Mouse (Mus musculus): Measurements from ENCODE around the gene Kif16b. TPM values are rescaled to one million over a fixed set of nuclear protein-coding genes. Genes with fewer than 3 reads are reported as not detected.

The Kif16b gene
- total and polyA plus RNA-seq, 3 experiments, result 10.7 to 32.0 (median 13.0) TPM

DNA sequence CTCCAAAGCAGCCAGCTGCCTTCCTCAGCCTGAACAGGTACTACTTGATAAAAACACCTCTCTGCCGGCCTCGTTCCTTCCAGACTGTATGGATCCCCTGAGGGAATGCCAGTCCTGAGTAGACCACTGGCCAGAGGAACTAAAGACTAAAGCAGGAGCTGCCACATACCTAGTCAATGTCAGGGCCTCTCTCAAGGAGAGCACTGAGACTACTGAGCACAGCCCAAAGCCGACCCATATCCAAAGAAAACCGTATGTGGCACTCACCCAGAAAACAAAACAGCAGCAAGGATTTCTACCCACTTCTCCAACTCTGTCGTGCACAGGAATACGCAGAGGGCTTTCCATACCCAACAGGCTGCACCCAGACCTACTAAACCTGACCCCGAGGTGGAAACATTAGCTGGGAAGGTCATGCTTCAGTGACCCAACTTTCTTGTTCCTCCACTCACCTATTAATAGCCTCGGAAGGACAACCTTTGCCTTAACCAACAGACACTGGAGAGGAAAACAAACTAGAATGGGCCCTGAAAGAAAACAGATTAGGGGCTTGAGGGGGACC lies 22.0 kb downstream of the Kif16b start:
- H3K4me3 ChIP-seq (ENCODE audit: control insufficient read depth in 1 of 2, insufficient read depth in 1 of 2, low read depth in 2 of 2, low read length in 2 of 2), result no peak overlapping the region
- H3K4me1 ChIP-seq (ENCODE audit: control insufficient read depth in 1 of 2, insufficient read depth in 2 of 2, low read length in 2 of 2), result no peaks in the 10 kb centered on the region
- H3K27ac ChIP-seq (ENCODE audit: control insufficient read depth, low read depth, low read length), result no peak overlapping the region
- no peak for DNase-seq (ENCODE audit: low read depth, low spot score)
- H3K79me2 ChIP-seq (ENCODE audit: control insufficient read depth, insufficient read depth, low read length, poor library complexity), result no peaks in the 10 kb centered on the region
- H3K27me3 ChIP-seq (ENCODE audit: control insufficient read depth in 1 of 2, insufficient read depth in 2 of 2, low read length in 2 of 2), result no peaks in the 10 kb centered on the region
- no peaks in the 10 kb centered on the region for H3K9me3 ChIP-seq (replicated peaks; ENCODE audit: insufficient read depth, low read length)
- H3K9ac ChIP-seq (ENCODE audit: control insufficient read depth, low read depth, low read length, poor library complexity, severe bottlenecking), result no peak overlapping the region
- no peaks in the 10 kb centered on the region for H3K36me3 ChIP-seq (ENCODE audit: control insufficient read depth in 1 of 2, insufficient read depth in 2 of 2, low read length in 2 of 2)
- TF ChIP-seq E2F4 (IDR thresholded peaks at IDR 0.05; ENCODE audit: borderline replicate concordance, low read depth, low read length), result no peak
- no peak for TF ChIP-seq SMC3 (IDR thresholded peaks at IDR 0.05; ENCODE audit: low read depth, low read length)
- TF ChIP-seq NRF1 (IDR thresholded peaks at IDR 0.05; ENCODE audit: insufficient read depth, low read depth, low read length, poor library complexity, severe bottlenecking), result no peak
- TF ChIP-seq MEF2A (IDR thresholded peaks at IDR 0.05; ENCODE audit: extremely low read depth, insufficient replicate concordance, low read depth, low read length, poor library complexity, severe bottlenecking), result no peak
- no peak for TF ChIP-seq ZC3H11A (IDR thresholded peaks at IDR 0.05; ENCODE audit: low read depth, low read length)
- TF ChIP-seq SIN3A (IDR thresholded peaks at IDR 0.05; ENCODE audit: low read length), result no peak
- no peak for TF ChIP-seq HCFC1 (IDR thresholded peaks at IDR 0.05; ENCODE audit: low read depth, low read length)
- TF ChIP-seq KAT2A (conservative IDR thresholded peaks at IDR 0.05; ENCODE audit: low read depth, low read length), result no peak
- no peak for TF ChIP-seq CHD2 (IDR thresholded peaks at IDR 0.05; ENCODE audit: low read length)
- TF ChIP-seq MYC (IDR thresholded peaks at IDR 0.05; ENCODE audit: low read depth, low read length), result no peak
- TF ChIP-seq MAZ (IDR thresholded peaks at IDR 0.05; ENCODE audit: low read depth, low read length), result no peak
- TF ChIP-seq POLR2A (IDR thresholded peaks at IDR 0.05; ENCODE audit: control insufficient read depth in 1 of 2, insufficient read depth in 1 of 2, low read depth in 1 of 2, low read length in 2 of 2, poor library complexity in 1 of 2), result no peak
- TF ChIP-seq ZKSCAN1 (IDR thresholded peaks at IDR 0.05; ENCODE audit: low read depth, low read length), result no peak
- TF ChIP-seq POLR2AphosphoS5 (IDR thresholded peaks at IDR 0.05; ENCODE audit: borderline replicate concordance, low read depth, low read length), result no peak
- TF ChIP-seq TBP (IDR thresholded peaks at IDR 0.05; ENCODE audit: low read depth, low read length), result no peak
- no peak for TF ChIP-seq GATA1 (IDR thresholded peaks at IDR 0.05; ENCODE audit: low read depth, low read length)
- TF ChIP-seq JUND (IDR thresholded peaks at IDR 0.05; ENCODE audit: low read depth, low read length), result no peak
- TF ChIP-seq BHLHE40 (IDR thresholded peaks at IDR 0.05; ENCODE audit: borderline replicate concordance, low read depth, low read length), result no peak
- TF ChIP-seq MYB (IDR thresholded peaks at IDR 0.05; ENCODE audit: low read depth, low read length), result no peak
- TF ChIP-seq UBTF (IDR thresholded peaks at IDR 0.05; ENCODE audit: borderline replicate concordance, insufficient read depth, low read depth, low read length), result no peak

- no peak for DNase-seq (ENCODE audit: low read depth, low spot score)
- H3K79me2 ChIP-seq (ENCODE audit: control insufficient read depth, insufficient read depth, low read length, poor library complexity), result no peaks in the 10 kb centered on the region
- no peak overlapping the region for H3K4me3 ChIP-seq (ENCODE audit: control insufficient read depth in 1 of 2, insufficient read depth in 1 of 2, low read depth in 2 of 2, low read length in 2 of 2)
These were observed 24.7 kb downstream of the Kif16b start for GRCm38 (mm10) chr2:142876636-142877035.

More at GRCm38 (mm10) chr2:142876636-142877035, 24.7 kb downstream of the Kif16b start:
- Histone ChIP-seq H3K9ac (ENCODE audit: control insufficient read depth, low read depth, low read length, poor library complexity, severe bottlenecking) (no peak overlapping the region), H3K36me3 (ENCODE audit: control insufficient read depth in 1 of 2, insufficient read depth in 2 of 2, low read length in 2 of 2) (no peaks in the 10 kb centered on the region), H3K27me3 (ENCODE audit: control insufficient read depth in 1 of 2, insufficient read depth in 2 of 2, low read length in 2 of 2) (no peaks in the 10 kb centered on the region), H3K4me1 (ENCODE audit: control insufficient read depth in 1 of 2, insufficient read depth in 2 of 2, low read length in 2 of 2) (no peaks in the 10 kb centered on the region), H3K27ac (ENCODE audit: control insufficient read depth, low read depth, low read length) (no peak overlapping the region), H3K9me3 (replicated peaks; ENCODE audit: insufficient read depth, low read length) (no peaks in the 10 kb centered on the region)
- TF ChIP-seq ELF1 (IDR thresholded peaks at IDR 0.05; ENCODE audit: low read depth, low read length) (no peak), POLR2AphosphoS2 (IDR thresholded peaks at IDR 0.05; ENCODE audit: low read length) (no peak), KAT2A (conservative IDR thresholded peaks at IDR 0.05; ENCODE audit: low read depth, low read length) (no peak), CTCF (IDR thresholded peaks at IDR 0.05 in 2 of 3, conservative IDR thresholded peaks at IDR 0.05 in 1 of 3; ENCODE audit: control insufficient read depth in 1 of 3, insufficient read depth in 1 of 3, low read depth in 2 of 3, low read length in 3 of 3, poor library complexity in 1 of 3, severe bottlenecking in 1 of 3) (no peak), ZC3H11A (IDR thresholded peaks at IDR 0.05; ENCODE audit: low read depth, low read length) (no peak), JUND (IDR thresholded peaks at IDR 0.05; ENCODE audit: low read depth, low read length) (no peak), POLR2AphosphoS5 (IDR thresholded peaks at IDR 0.05; ENCODE audit: borderline replicate concordance, low read depth, low read length) (no peak), MEF2A (IDR thresholded peaks at IDR 0.05; ENCODE audit: extremely low read depth, insufficient replicate concordance, low read depth, low read length, poor library complexity, severe bottlenecking) (no peak), RAD21 (IDR thresholded peaks at IDR 0.05; ENCODE audit: low read depth, low read length) (no peak), USF1 (IDR thresholded peaks at IDR 0.05; ENCODE audit: low read depth, low read length) (no peak), ZMIZ1 (IDR thresholded peaks at IDR 0.05; ENCODE audit: low read depth, low read length) (no peak), HCFC1 (IDR thresholded peaks at IDR 0.05; ENCODE audit: low read depth, low read length) (no peak), UBTF (IDR thresholded peaks at IDR 0.05; ENCODE audit: borderline replicate concordance, insufficient read depth, low read depth, low read length) (no peak), NELFE (IDR thresholded peaks at IDR 0.05; ENCODE audit: low read depth, low read length) (no peak), ZNF384 (IDR thresholded peaks at IDR 0.05; ENCODE audit: low read depth, low read length) (no peak), MAX (IDR thresholded peaks at IDR 0.05; ENCODE audit: low read length) (no peak), RCOR1 (IDR thresholded peaks at IDR 0.05; ENCODE audit: low read depth, low read length) (no peak), CHD1 (IDR thresholded peaks at IDR 0.05; ENCODE audit: low read depth, low read length) (no peak), E2F4 (IDR thresholded peaks at IDR 0.05; ENCODE audit: borderline replicate concordance, low read depth, low read length) (no peak), CHD2 (IDR thresholded peaks at IDR 0.05; ENCODE audit: low read length) (no peak)
